Mouse (Mus musculus): ENCODE results near the gene Thnsl1. TPM values are rescaled to one million over a fixed set of nuclear protein-coding genes. Genes with fewer than 3 reads are reported as not detected.

Gene Thnsl1
- polyA plus RNA-seq, 1 experiment from 2014 or later: 14.9 TPM

GRCm38 (mm10) chr2:21245477-21246102 is 40.1 kb downstream of the Thnsl1 start:
- no peak for DNase-seq (ENCODE audit: low spot score)
- Histone ChIP-seq H3K4me1 (no peaks in the 10 kb centered on the region), H3K27ac (replicated peaks) (no peak overlapping the region), H3K4me3 (no peak overlapping the region), H3K27me3 (ENCODE audit: low read depth, poor library complexity, severe bottlenecking) (no peaks in the 10 kb centered on the region), H3K9me3 (replicated peaks) (no peaks in the 10 kb centered on the region), H3K36me3 (no peaks in the 10 kb centered on the region)
- WGBS: 86% methylated on average over 2 of the region's 2 CpGs

- Histone ChIP-seq H3K4me3 (no peak overlapping the region), H3K27me3 (ENCODE audit: low read depth, poor library complexity, severe bottlenecking) (no peaks in the 10 kb centered on the region), H3K36me3 (no peaks in the 10 kb centered on the region), H3K4me1 (no peaks in the 10 kb centered on the region), H3K27ac (replicated peaks) (no peak overlapping the region), H3K9me3 (replicated peaks) (no peaks in the 10 kb centered on the region)
- no peak for DNase-seq (ENCODE audit: low spot score)
- WGBS: 85% methylated on average over 3 of the region's 3 CpGs
Measured at GRCm38 (mm10) chr2:21253644-21254043, 48.1 kb downstream of the Thnsl1 start.

- Histone ChIP-seq H3K4me3 (no peak overlapping the region), H3K36me3 (no peaks in the 10 kb centered on the region), H3K4me1 (no peaks in the 10 kb centered on the region), H3K27ac (replicated peaks) (no peak overlapping the region), H3K27me3 (ENCODE audit: low read depth, poor library complexity, severe bottlenecking) (no peaks in the 10 kb centered on the region), H3K9me3 (replicated peaks) (no peaks in the 10 kb centered on the region)
- DNase-seq (ENCODE audit: low spot score): no peak
Measured at GRCm38 (mm10) chr2:21254308-21254707, 48.8 kb downstream of the Thnsl1 start.

- Histone ChIP-seq H3K27me3 (ENCODE audit: low read depth, poor library complexity, severe bottlenecking) (no peaks in the 10 kb centered on the region), H3K36me3 (no peaks in the 10 kb centered on the region)
- WGBS: 95% methylated on average over 4 of the region's 4 CpGs
Measured at GRCm38 (mm10) chr2:21258281-21258680, 52.8 kb downstream of the Thnsl1 start.

DNA sequence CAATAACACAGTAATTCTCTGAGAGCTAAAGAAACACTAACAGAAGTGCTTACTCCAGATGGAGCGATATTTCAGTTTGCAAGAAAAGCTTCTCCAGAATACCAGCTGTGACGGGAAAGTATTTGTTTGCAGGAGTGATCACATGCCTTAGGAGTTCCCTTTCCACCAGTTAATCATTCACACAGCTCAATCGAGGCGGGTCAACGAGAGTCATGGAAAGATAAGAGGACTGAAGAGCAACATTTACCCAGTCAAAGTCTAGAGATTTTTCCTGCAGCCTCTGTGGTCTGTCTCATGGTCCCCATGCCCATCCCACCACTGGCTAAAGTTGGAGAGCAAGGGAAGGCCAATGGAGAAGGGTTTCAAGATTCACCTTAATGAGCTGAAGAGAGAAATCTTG is 53.6 kb downstream of the Thnsl1 start:
- 86% methylated on average over 5 of the region's 5 CpGs for WGBS
- Histone ChIP-seq H3K36me3 (no peaks in the 10 kb centered on the region), H3K27ac (replicated peaks) (no peak overlapping the region), H3K4me3 (no peak overlapping the region), H3K4me1 (no peaks in the 10 kb centered on the region), H3K9me3 (replicated peaks) (no peaks in the 10 kb centered on the region), H3K27me3 (ENCODE audit: low read depth, poor library complexity, severe bottlenecking) (no peaks in the 10 kb centered on the region)
- no peak for DNase-seq (ENCODE audit: low spot score)

More at GRCm38 (mm10) chr2:21258281-21258680, 52.8 kb downstream of the Thnsl1 start:
- H3K27ac ChIP-seq (replicated peaks): no peak overlapping the region
- no peak overlapping the region for H3K4me3 ChIP-seq
- H3K4me1 ChIP-seq: no peaks in the 10 kb centered on the region
- H3K9me3 ChIP-seq (replicated peaks): no peaks in the 10 kb centered on the region
- DNase-seq (ENCODE audit: low spot score): no peak

DNA sequence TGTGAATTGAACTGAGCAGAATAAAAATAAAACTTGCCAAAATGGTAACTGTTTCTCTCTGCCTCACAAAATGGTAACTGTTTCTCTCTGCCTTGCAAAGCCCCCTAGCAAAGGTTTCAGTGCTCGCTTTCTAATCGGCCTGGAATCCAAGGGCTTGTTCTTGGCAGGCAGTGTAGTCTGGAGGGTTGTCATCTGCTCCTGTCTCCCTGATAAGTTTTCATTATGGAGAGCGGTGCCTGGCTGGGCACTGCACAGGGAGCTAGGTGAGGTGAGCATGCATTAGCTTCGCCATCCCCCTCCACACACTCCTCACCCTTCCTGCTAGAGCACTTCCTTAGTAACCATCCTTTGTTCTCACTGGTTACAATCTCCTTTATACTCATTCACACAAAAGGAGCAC is 54.5 kb downstream of the Thnsl1 start:
- WGBS: 74% methylated on average over 4 of the region's 4 CpGs
- Histone ChIP-seq H3K9me3 (replicated peaks) (no peaks in the 10 kb centered on the region), H3K4me3 (no peak overlapping the region), H3K27ac (replicated peaks) (no peak overlapping the region), H3K4me1 (no peaks in the 10 kb centered on the region), H3K27me3 (ENCODE audit: low read depth, poor library complexity, severe bottlenecking) (no peaks in the 10 kb centered on the region), H3K36me3 (no peaks in the 10 kb centered on the region)
- DNase-seq (ENCODE audit: low spot score): no peak

- Histone ChIP-seq H3K36me3 (no peaks in the 10 kb centered on the region), H3K27me3 (ENCODE audit: low read depth, poor library complexity, severe bottlenecking) (no peaks in the 10 kb centered on the region), H3K9me3 (replicated peaks) (no peaks in the 10 kb centered on the region), H3K4me3 (no peak overlapping the region), H3K4me1 (no peaks in the 10 kb centered on the region), H3K27ac (replicated peaks) (no peak overlapping the region)
- peak; percentile 73 for DNase-seq (ENCODE audit: low spot score)
- WGBS: 30% methylated on average over 4 of the region's 4 CpGs
Measured at GRCm38 (mm10) chr2:21261370-21262006, 56.0 kb downstream of the Thnsl1 start.

- Histone ChIP-seq H3K27ac (replicated peaks) (no peak overlapping the region), H3K9me3 (replicated peaks) (no peaks in the 10 kb centered on the region), H3K27me3 (ENCODE audit: low read depth, poor library complexity, severe bottlenecking) (no peaks in the 10 kb centered on the region), H3K4me1 (peaks cover 16% of the 10 kb centered on the region), H3K36me3 (no peaks in the 10 kb centered on the region), H3K4me3 (no peak overlapping the region)
- WGBS: 73% methylated on average over 4 of the region's 4 CpGs
- no peak for DNase-seq (ENCODE audit: low spot score)
Measured at GRCm38 (mm10) chr2:21264031-21264430, 58.5 kb downstream of the Thnsl1 start.

Other genes starting within 250 kb of the Thnsl1 start
- gene Arhgap21, start 236.8 kb upstream of the Thnsl1 start, polyA plus RNA-seq (2016; fragmentation: Nextera tagmentation; extraction: Ambion mirVana): 28.3 and 40.4 TPM in 2 replicates
- gene Enkur, start 359 bp upstream of the Thnsl1 start, polyA plus RNA-seq (2016; fragmentation: Nextera tagmentation; extraction: Ambion mirVana): 0.95 and 0.96 TPM in 2 replicates
- 0.16 and 0.27 TPM in 2 replicates for gene Gpr158, start 161.8 kb downstream of the Thnsl1 start, polyA plus RNA-seq (2016; fragmentation: Nextera tagmentation; extraction: Ambion mirVana)